Mouse (Mus musculus) megakaryocyte-erythroid progenitor cell, adult 5-6 weeks (primary cell): Measurements from ENCODE around the gene Psg29. TPM values are rescaled to one million over a fixed set of nuclear protein-coding genes. Genes with fewer than 3 reads are reported as not detected.

Experiments
- ATAC-seq: replicated peaks from 2 replicates; pipeline ENCODE4 v1.8.0; 2016; ENCODE audit warnings: mild to moderate bottlenecking, inconsistent platforms; ENCODE audit not compliant: severe bottlenecking, poor library complexity, low FRiP score, low TSS enrichment
- total RNA-seq, 2 experiments: library from RNA; stranded (forward) in 1 of 2; stranded (reverse) in 1 of 2; fragments of 200-1000, 215-1000 nt in 1 of 2; fragments of >200 nt in 1 of 2; fragmentation: Nextera tagmentation in 1 of 2; gene quantifications; 2 replicates each; pipeline ENCODE4 v1.2.3; 2014 to 2017

Psg29 gene
- total RNA-seq (2014; fragmentation: Nextera tagmentation) = not detected in 2 replicates
- not detected in 2 replicates for total RNA-seq (2017)

- no peak for ATAC-seq
Measured at GRCm38 (mm10) chr7:17203177-17203576, at the start of gene Psg29. Gene Psg29, plus strand, starts transcription at chr7:17203477.

GRCm38 (mm10) chr7:17155634-17156033 is 47.6 kb upstream of the Psg29 start:
- no peak for ATAC-seq

- no peak for ATAC-seq
Measured at GRCm38 (mm10) chr7:17156885-17157677, 46.2 kb upstream of the Psg29 start.

- ATAC-seq = no peak
Measured at GRCm38 (mm10) chr7:17159011-17159410, 44.3 kb upstream of the Psg29 start.

GRCm38 (mm10) chr7:17171827-17172226 is 31.4 kb upstream of the Psg29 start:
- ATAC-seq = no peak

- ATAC-seq = no peak
Measured at GRCm38 (mm10) chr7:17205530-17206184, 2.4 kb downstream of the Psg29 start.

Other genes with a start within 250 kb of the Psg29 start
- gene Pnmal1, start 243.8 kb upstream of the Psg29 start, total RNA-seq (2014; fragmentation: Nextera tagmentation) = not detected in 2 replicates
- not detected in 2 replicates for gene Pnmal1, start 243.8 kb upstream of the Psg29 start, total RNA-seq (2017)
- 0.28 and 0.35 TPM in 2 replicates for gene Gm42372, start 220.4 kb upstream of the Psg29 start, total RNA-seq (2014; fragmentation: Nextera tagmentation)
- gene Gm42372, start 220.4 kb upstream of the Psg29 start, total RNA-seq (2017) = not detected in 2 replicates
- 0.79 and 2.7 TPM in 2 replicates for gene Ccdc8, start 210.8 kb upstream of the Psg29 start, total RNA-seq (2014; fragmentation: Nextera tagmentation)
- 1.1 and 5.3 TPM in 2 replicates for gene Ccdc8, start 210.8 kb upstream of the Psg29 start, total RNA-seq (2017)
- 148 and 150 TPM in 2 replicates for gene Ppp5c, start 175.6 kb upstream of the Psg29 start, total RNA-seq (2014; fragmentation: Nextera tagmentation)
- 58.8 and 82.4 TPM in 2 replicates for gene Ppp5c, start 175.6 kb upstream of the Psg29 start, total RNA-seq (2017)
- 22.8 and 39.3 TPM in 2 replicates for gene Hif3a, start 141.1 kb upstream of the Psg29 start, total RNA-seq (2014; fragmentation: Nextera tagmentation)
- gene Hif3a, start 141.1 kb upstream of the Psg29 start, total RNA-seq (2017) = 2.9 and 3.7 TPM in 2 replicates
- 0.11 TPM in 1 of 2 replicates, not detected in the other for gene Psg16, start 129.4 kb upstream of the Psg29 start, total RNA-seq (2014; fragmentation: Nextera tagmentation)
- 1.1 TPM in 1 of 2 replicates, not detected in the other for gene Psg16, start 129.4 kb upstream of the Psg29 start, total RNA-seq (2017)
- gene Ceacam3, start 53.2 kb upstream of the Psg29 start, total RNA-seq (2014; fragmentation: Nextera tagmentation) = not detected in 2 replicates
- gene Ceacam3, start 53.2 kb upstream of the Psg29 start, total RNA-seq (2017) = not detected in 2 replicates